Mouse (Mus musculus): Measurements from ENCODE around the gene Tnnt3.

DNA sequence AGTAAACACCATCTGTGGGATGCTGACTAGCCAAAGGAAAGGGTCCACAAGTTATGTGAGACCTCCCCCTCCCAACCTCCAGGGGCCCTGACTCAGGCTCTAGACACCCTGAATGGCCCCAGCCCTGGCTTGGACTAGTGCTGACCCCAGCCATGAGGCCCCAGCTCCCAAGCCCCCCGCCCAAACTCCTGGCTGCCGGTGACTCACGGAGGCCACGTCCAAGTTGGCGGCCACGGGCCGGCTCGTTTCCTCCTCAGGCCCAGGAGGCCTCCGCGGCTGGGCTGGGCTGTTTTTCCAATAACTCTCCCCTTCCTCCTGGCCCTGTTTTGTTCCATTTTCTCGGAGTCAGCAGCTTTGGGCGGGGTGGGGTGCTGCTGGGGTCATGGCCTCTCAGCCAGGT is 13.9 kb upstream of the Tnnt3 start:
- no peak for TF ChIP-seq CTCF (IDR thresholded peaks at IDR 0.05; ENCODE audit: extremely low read depth, insufficient read depth, low read length)
- no peak for TF ChIP-seq POLR2A (IDR thresholded peaks at IDR 0.05; ENCODE audit: extremely low read depth, insufficient read depth, low read length)

Measured in cortical plate, adult 2 months (tissue).